Mouse (Mus musculus) testis, adult 10 weeks (tissue): ENCODE measurements around the gene Olfr975. TPM values are rescaled to one million over a fixed set of nuclear protein-coding genes. Genes with fewer than 3 reads are reported as not detected.

Experiments
- polyA plus RNA-seq: library from polyadenylated mRNA; stranded (reverse); fragments of 350-450 nt; fragmentation: Illumina TruSeq; extraction: RNeasy Lipid Tissue Mini Kit (QIAGEN cat#74804); gene quantifications from one replicate; pipeline ENCODE4 v1.2.3, GENCODE M21; 2014; ENCODE audit warnings: low read depth, low replicate concordance

The Olfr975 gene
- 0.29 TPM for polyA plus RNA-seq

GRCm38 (mm10) chr9:39951946-39952345, at the start of gene Olfr975:
Gene Olfr975 (minus strand): TSS chr9:39952046.

GRCm38 (mm10) chr9:39991813-39992212, 40.0 kb upstream of the Olfr975 start, which contains the start of gene Olfr978:
Gene Olfr978 (plus strand): TSS chr9:39992113.

DNA sequence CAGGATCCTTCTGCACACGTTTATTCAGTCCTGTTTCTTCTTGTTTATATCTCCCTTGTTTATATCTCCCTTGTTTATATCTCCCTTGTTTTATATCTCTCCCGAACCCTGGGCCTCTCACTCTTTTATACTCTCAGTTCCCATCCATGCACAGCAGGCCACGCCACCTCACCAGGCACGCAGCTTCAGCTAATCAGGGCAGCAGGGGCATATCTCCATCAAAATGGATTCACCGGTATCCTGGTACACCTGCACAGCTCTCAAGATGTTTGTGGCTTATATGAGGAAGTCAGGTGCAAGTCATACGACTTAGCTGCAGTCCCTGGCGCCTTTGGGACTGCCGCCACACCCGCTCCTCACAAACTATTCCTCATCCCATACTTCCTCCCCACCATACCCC, 9.2 kb upstream of the Olfr975 start, which contains the start of gene Olfr976:
Gene Olfr976 (minus strand): TSS at position 101 of the 400 bp plus-strand sequence.

GRCm38 (mm10) chr9:39937201-39937600, 14.6 kb downstream of the Olfr975 start, which contains the start of gene Olfr974:
Gene Olfr974 (plus strand): TSS chr9:39937501.

DNA sequence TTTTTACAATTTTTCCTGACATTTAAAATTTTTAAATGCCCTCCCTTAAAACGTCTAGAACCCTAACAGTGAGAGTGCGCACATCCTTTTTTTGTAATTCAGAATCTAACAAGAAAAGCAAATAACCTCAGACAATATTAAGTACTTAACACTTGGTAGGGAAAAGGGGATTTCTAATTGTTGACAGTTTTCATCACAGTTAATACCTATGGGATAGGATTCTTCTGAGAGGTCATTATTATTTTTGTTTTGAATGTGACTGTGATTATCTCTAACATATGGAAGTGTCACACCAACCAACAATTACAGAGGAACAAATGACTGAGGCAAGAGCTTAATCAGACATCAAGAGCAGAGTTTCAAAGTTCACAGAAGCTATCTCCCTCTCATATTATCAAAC, 44.8 kb downstream of the Olfr975 start, which contains the start of gene Olfr229:
Gene Olfr229 (plus strand): TSS at position 301 of the 400 bp plus-strand sequence.

Other genes starting within 250 kb of the Olfr975 start
- gene Olfr149, start 244.9 kb downstream of the Olfr975 start, polyA plus RNA-seq = not detected
- gene Olfr965, start 240.7 kb downstream of the Olfr975 start, polyA plus RNA-seq = not detected
- gene Olfr150, start 221.1 kb downstream of the Olfr975 start, polyA plus RNA-seq = not detected
- gene Olfr967, start 205.8 kb downstream of the Olfr975 start, polyA plus RNA-seq = not detected
- not detected for gene Olfr968, start 168.8 kb downstream of the Olfr975 start, polyA plus RNA-seq
- not detected for gene Olfr969, start 161.1 kb downstream of the Olfr975 start, polyA plus RNA-seq
- gene Olfr970, start 143.2 kb downstream of the Olfr975 start, polyA plus RNA-seq = not detected
- not detected for gene Olfr971, start 115.2 kb downstream of the Olfr975 start, polyA plus RNA-seq
- gene Olfr972, start 85.6 kb downstream of the Olfr975 start, polyA plus RNA-seq = not detected
- gene Olfr229, start 44.7 kb downstream of the Olfr975 start, polyA plus RNA-seq = not detected
- not detected for gene Olfr974, start 14.5 kb downstream of the Olfr975 start, polyA plus RNA-seq
- 0.43 TPM for gene Olfr976, start 9.1 kb upstream of the Olfr975 start, polyA plus RNA-seq
- gene Olfr978, start 40.1 kb upstream of the Olfr975 start, polyA plus RNA-seq = not detected
- 0.21 TPM for gene Olfr979, start 51.4 kb upstream of the Olfr975 start, polyA plus RNA-seq
- 0.39 TPM for gene Olfr980, start 57.5 kb upstream of the Olfr975 start, polyA plus RNA-seq
- gene Olfr981, start 69.4 kb upstream of the Olfr975 start, polyA plus RNA-seq = 0.04 TPM
- 0.03 TPM for gene Olfr982, start 121.8 kb upstream of the Olfr975 start, polyA plus RNA-seq
- gene Olfr983, start 141.5 kb upstream of the Olfr975 start, polyA plus RNA-seq = not detected
- gene Olfr984, start 162.2 kb upstream of the Olfr975 start, polyA plus RNA-seq = not detected
- not detected for gene Olfr985, start 178.1 kb upstream of the Olfr975 start, polyA plus RNA-seq
- gene Tmem225, start 196.1 kb upstream of the Olfr975 start, polyA plus RNA-seq = 259 TPM
- gene Olfr986, start 228.9 kb upstream of the Olfr975 start, polyA plus RNA-seq = 0.06 TPM
- 12.1 TPM for gene Zfp202, start 240.3 kb upstream of the Olfr975 start, polyA plus RNA-seq